Mouse (Mus musculus) kidney, postnatal 0 days (tissue): ENCODE results near the gene Tpi1. TPM values are rescaled to one million over a fixed set of nuclear protein-coding genes. Genes with fewer than 3 reads are reported as not detected.

Experiments
- ATAC-seq: fragments of 200-750 bp; cut with Nextera tagmentation; replicated peaks from 2 replicates; pipeline ENCODE4 v1.8.0; 2017; ENCODE audit warnings: low read depth, moderate number of reproducible peaks, moderate TSS enrichment, moderate library complexity; ENCODE audit not compliant: low FRiP score
- DNase-seq: peaks from one replicate; pipeline ENCODE4 v3.0.0-alpha.2; 2016; ENCODE audit warnings: low spot score
- H3K27ac ChIP-seq: fragments of 300-500 bp; sonication (generic); 2 replicates; pipeline ENCODE4 v1.5.1; 2014; ENCODE audit warnings: mild to moderate bottlenecking
- H3K27me3 ChIP-seq: fragments of 300-500 bp; sonication (generic); 2 replicates; pipeline ENCODE4 v1.6.1; 2014; ENCODE audit warnings: low read length, mixed read lengths; ENCODE audit not compliant: insufficient read depth
- H3K36me3 ChIP-seq: fragments of 300-500 bp; sonication (generic); 2 replicates; pipeline ENCODE4 v1.6.1; 2014; ENCODE audit warnings: low read length, mixed read lengths; ENCODE audit not compliant: insufficient read depth
- H3K4me1 ChIP-seq: fragments of 300-500 bp; sonication (generic); replicated peaks from 2 replicates; pipeline ENCODE4 v1.6.1; 2014; ENCODE audit warnings: antibody characterized with exemption, low read length, mixed read lengths; ENCODE audit not compliant: insufficient read depth
- H3K4me2 ChIP-seq: fragments of 300-500 bp; sonication (generic); 2 replicates; pipeline ENCODE4 v1.6.1; 2014; ENCODE audit warnings: mild to moderate bottlenecking, low read length, moderate library complexity, mixed read lengths
- H3K4me3 ChIP-seq: fragments of 300-500 bp; sonication (generic); replicated peaks from 2 replicates; pipeline ENCODE4 v1.5.1; 2014; ENCODE audit warnings: low read depth, low read length
- H3K9ac ChIP-seq: fragments of 300-500 bp; sonication (generic); 2 replicates; pipeline ENCODE4 v1.6.1; 2014; ENCODE audit warnings: low read depth, low read length
- H3K9me3 ChIP-seq: fragments of 300-500 bp; sonication (generic); replicated peaks from 2 replicates; pipeline ENCODE4 v1.6.1; 2016; ENCODE audit warnings: low read length, inconsistent platforms, mixed read lengths
- CTCF ChIP-seq: IDR thresholded peaks from 2 replicates; pipeline ENCODE4 v1.5.1; 2016; ENCODE audit warnings: antibody characterized with exemption, low read depth, mild to moderate bottlenecking, moderate library complexity
- WGBS: fragments of 180-500 bp; shearing (Covaris S2); extraction: QIAGEN DNeasy Blood & Tissue Kit; methylation state at CpG from one replicate; pipeline ENCODE4 v1.1.7; 2014; 5-methylcytosine and 5-hydroxymethylcytosine counted together
- polyA plus RNA-seq: library from polyadenylated mRNA; unstranded; fragments of >200 nt; fragmentation: Nextera tagmentation; extraction: Ambion mirVana; gene quantifications from 2 replicates; pipeline ENCODE4 v1.2.1, GENCODE M21; 2015

The Tpi1 gene
- polyA plus RNA-seq, 1 experiment from 2014 or later = 664 TPM

DNA sequence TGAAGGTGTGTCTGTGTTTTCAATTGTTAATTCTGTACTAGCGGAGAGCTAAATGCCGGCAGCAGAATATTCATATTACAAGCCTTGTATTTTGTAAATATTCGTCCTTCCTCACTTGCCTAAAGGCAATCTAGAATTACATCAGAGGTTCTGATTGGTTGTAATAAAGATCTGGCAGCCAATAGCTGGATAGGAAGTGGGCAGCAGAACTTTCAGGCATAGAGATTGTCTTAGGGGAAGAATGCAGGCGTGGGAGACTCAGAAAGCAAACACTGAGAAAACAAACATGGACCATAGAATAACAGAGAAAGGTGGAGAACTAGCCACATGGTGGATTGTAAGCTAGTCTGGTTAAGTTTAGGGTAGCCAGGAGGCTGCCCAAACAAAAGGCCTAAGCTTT, 24.0 kb downstream of the Tpi1 start:
- peak; percentile 89 for DNase-seq

GRCm38 (mm10) chr6:124789519-124789918, 24.6 kb downstream of the Tpi1 start:
- Histone ChIP-seq H3K36me3 (no peaks in the 10 kb centered on the region), H3K9me3 (no peaks in the 10 kb centered on the region), H3K27me3 (no peaks in the 10 kb centered on the region), H3K4me3 (no peak overlapping the region), H3K4me2 (no peak overlapping the region), H3K27ac (0 out of 2 replicates have a peak overlapping the region, but pooled peaks have one; percentile 21), H3K4me1 (no peaks in the 10 kb centered on the region), H3K9ac (no peak overlapping the region)
- WGBS = 75% methylated on average over 4 of the region's 4 CpGs
- no peak for DNase-seq
- no peak for TF ChIP-seq CTCF
- 0 out of 2 replicates have a peak, but pooled peaks have one; percentile 27 for ATAC-seq

More for the DNA sequence above, 24.0 kb downstream of the Tpi1 start:
- Histone ChIP-seq H3K4me1 (no peaks in the 10 kb centered on the region), H3K4me2 (no peak overlapping the region), H3K9ac (no peak overlapping the region), H3K36me3 (no peaks in the 10 kb centered on the region), H3K9me3 (no peaks in the 10 kb centered on the region), H3K4me3 (no peak overlapping the region), H3K27me3 (no peaks in the 10 kb centered on the region), H3K27ac (peak overlapping the region; percentile 50; the same call in 1 of the 2 replicates)
- 0 out of 2 replicates have a peak, but pooled peaks have one; percentile 23 for ATAC-seq
- WGBS = 29% methylated on average over 4 of the region's 4 CpGs
- TF ChIP-seq CTCF = no peak

DNA sequence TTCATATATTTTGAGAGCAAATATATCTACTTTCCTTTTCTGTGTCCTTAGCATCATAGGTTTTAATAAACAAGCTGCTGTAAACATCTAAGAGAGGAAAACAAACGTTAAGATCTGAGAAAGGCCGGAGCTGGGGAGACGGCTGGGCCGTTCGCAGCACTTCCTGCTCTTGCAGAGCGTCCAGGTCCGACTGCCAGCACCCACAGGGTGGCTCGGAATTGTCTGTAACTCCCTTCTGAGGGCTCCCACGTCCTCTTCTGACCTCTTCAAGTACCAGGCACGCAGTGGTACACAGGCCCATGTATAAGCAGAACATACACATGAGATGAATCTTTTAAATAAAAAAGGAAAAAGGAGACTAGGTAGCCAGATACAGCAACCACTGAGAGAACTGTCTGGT, 26.4 kb downstream of the Tpi1 start:
- ATAC-seq (no peak), DNase-seq (no peak)
- 73% methylated on average over 10 of the region's 10 CpGs for WGBS

DNA sequence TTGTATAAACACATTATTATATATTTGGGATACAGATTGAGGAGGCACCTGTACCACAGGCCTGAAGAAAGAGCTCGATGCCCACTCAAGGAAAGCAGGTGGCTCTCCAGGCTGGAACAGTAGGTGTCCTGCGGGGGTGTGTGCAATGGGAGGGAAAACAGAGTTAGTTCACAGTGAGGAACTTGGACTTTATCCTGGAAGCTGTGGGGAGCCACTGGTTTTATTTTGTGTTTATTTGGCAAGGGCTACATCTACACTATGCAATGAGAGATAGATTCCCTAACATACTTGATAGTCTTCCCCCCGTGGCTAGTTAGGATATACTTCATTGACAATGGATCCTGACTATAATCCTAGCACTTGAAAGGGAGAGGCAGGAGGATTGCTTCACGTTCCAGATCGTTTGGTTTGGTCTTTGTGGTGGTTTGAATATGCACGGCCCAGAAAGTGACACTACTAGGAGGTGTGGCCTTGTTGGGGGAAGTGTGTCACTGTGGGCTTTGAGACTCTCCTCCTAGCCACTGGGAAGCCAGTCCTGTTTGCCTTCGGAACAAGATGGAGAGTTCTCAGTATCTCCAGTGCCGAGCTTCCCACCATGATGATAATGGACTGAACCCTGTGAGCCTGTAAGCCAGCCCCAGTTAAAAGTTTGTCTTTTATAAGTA, 27.2 kb downstream of the Tpi1 start:
- H3K36me3 ChIP-seq = no peaks in the 10 kb centered on the region
- TF ChIP-seq CTCF = no peak
- 38% methylated on average over 8 of the region's 8 CpGs for WGBS

More for the DNA sequence above, 26.4 kb downstream of the Tpi1 start:
- Histone ChIP-seq H3K9me3 (no peaks in the 10 kb centered on the region), H3K9ac (no peak overlapping the region), H3K4me3 (no peak overlapping the region), H3K4me2 (no peak overlapping the region), H3K27ac (no peak overlapping the region), H3K4me1 (no peaks in the 10 kb centered on the region), H3K27me3 (no peaks in the 10 kb centered on the region), H3K36me3 (no peaks in the 10 kb centered on the region)
- no peak for TF ChIP-seq CTCF

DNA sequence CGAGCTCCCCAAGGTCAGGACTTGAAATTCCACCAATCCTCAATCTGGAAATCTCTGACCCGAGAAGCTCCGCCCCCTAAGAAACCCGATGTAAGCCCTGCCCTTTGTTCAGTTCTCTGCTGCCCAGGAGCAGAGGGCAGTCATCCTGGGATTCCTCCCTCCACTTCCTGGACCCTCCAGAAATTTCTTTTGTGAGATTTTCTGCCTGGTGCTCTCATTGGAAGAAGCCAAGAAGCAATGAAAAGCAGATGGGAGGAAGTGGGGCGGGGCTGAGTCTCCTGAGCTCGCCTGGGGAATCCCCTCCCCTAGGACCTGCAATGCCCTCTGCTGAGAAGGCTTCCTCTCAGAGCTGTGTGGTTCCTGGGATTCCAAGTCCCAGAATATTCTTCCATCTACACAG, 31.7 kb downstream of the Tpi1 start:
- no peaks in the 10 kb centered on the region for H3K27me3 ChIP-seq
- TF ChIP-seq CTCF = no peak
- ATAC-seq = peak; percentile 41
- 27% methylated on average over 6 of the region's 6 CpGs for WGBS
- H3K27ac ChIP-seq = no peak overlapping the region
- DNase-seq = peak; percentile 64
- H3K9me3 ChIP-seq = no peaks in the 10 kb centered on the region
- H3K9ac ChIP-seq = 0 out of 2 replicates have a peak overlapping the region, but pooled peaks have one; percentile 24
- no peaks in the 10 kb centered on the region for H3K36me3 ChIP-seq
- peak overlapping the region; percentile 39 for H3K4me2 ChIP-seq
- H3K4me3 ChIP-seq = peak overlapping the region; percentile 14; the same call in 1 of the 2 replicates
- H3K4me1 ChIP-seq = no peaks in the 10 kb centered on the region

More for the DNA sequence above, 27.2 kb downstream of the Tpi1 start:
- no peak overlapping the region for H3K27ac ChIP-seq
- H3K9me3 ChIP-seq = no peaks in the 10 kb centered on the region
- 0 out of 2 replicates have a peak, but pooled peaks have one; percentile 41 for ATAC-seq
- no peak overlapping the region for H3K4me3 ChIP-seq
- no peaks in the 10 kb centered on the region for H3K27me3 ChIP-seq
- no peak overlapping the region for H3K9ac ChIP-seq
- no peaks in the 10 kb centered on the region for H3K4me1 ChIP-seq
- DNase-seq = peak; percentile 44
- no peak overlapping the region for H3K4me2 ChIP-seq

DNA sequence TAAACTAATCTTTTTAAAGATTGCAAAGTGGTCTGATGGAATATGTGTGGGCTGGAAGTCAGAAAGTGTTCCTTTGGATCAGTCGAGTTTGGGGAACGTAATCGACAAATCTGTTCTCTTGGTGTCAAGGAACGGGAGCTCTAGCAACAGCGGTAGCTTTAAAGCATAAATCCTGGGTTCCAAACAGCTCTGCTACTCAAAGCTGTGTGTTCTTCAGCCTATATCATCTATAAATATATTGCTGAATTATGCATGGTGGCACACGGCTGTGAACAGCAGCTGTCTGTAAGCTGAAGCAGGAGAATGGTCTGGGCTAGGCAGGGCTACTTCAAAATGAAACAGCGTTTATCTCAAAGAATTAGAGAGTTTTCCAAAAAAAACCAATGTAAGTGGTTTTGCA, 33.2 kb downstream of the Tpi1 start:
- DNase-seq = no peak
- Histone ChIP-seq H3K27me3 (no peaks in the 10 kb centered on the region), H3K36me3 (no peaks in the 10 kb centered on the region), H3K4me2 (no peak overlapping the region), H3K9me3 (no peaks in the 10 kb centered on the region), H3K9ac (no peak overlapping the region), H3K27ac (no peak overlapping the region), H3K4me3 (no peak overlapping the region), H3K4me1 (no peaks in the 10 kb centered on the region)
- no peak for TF ChIP-seq CTCF
- no peak for ATAC-seq
- 87% methylated on average over 7 of the region's 7 CpGs for WGBS
